34 mouse cellular contexts compared by ENCODE assay signal in genomic region chr1:162886138-162886816, GRCm38 (mm10). TPM values are rescaled to one million over a fixed set of nuclear protein-coding genes. Genes with fewer than 3 reads are reported as not detected.
DNase-seq lines count a peak whose midpoint lies in the region; TF ChIP-seq lines count a peak whose summit lies in the region.
"Had no signal": no experiment of that assay in that cellular context is flagged by ENCODE, and none has a peak within 500 bp of the region (broad histone marks: within the 10 kb centered on the region; RNA-seq: fewer than 3 reads in every experiment).

No protein-coding gene starts in this region.

- H3K9me3 ChIP-seq in CH12.LX (replicated peaks; ENCODE audit: low read length) = no peaks in the 10 kb centered on the region
- H3K9me3 ChIP-seq: embryonic facial prominence, embryonic 10.5 days; forebrain, embryonic 15.5 days; liver, embryonic 13.5 days; neural tube, embryonic 12.5 days had no signal

- H3K27ac ChIP-seq in layer of hippocampus, adult 2 months = no peak overlapping the region
- no peak overlapping the region for H3K27ac ChIP-seq in CH12.LX (ENCODE audit: insufficient read depth, low read depth)
- H3K27ac ChIP-seq: embryonic facial prominence, embryonic 10.5 days; forebrain, embryonic 15.5 days; liver, embryonic 13.5 days; neural tube, embryonic 12.5 days had no signal

- no peak for TF ChIP-seq POLR2A in CH12.LX (IDR thresholded peaks at IDR 0.05; ENCODE audit: low read depth, low read length)

- no peaks in the 10 kb centered on the region for H3K79me2 ChIP-seq in CH12.LX (replicated peaks; ENCODE audit: control insufficient read depth, extremely low read depth, insufficient read depth, poor library complexity, severe bottlenecking)

- H3K4me3 ChIP-seq in layer of hippocampus, adult 2 months = no peak overlapping the region
- H3K4me3 ChIP-seq in CH12.LX (replicated peaks in 1 of 3; ENCODE audit: low read depth in 2 of 3, low read length in 2 of 3, poor library complexity in 1 of 3) = no peak overlapping the region
- H3K4me3 ChIP-seq: embryonic facial prominence, embryonic 10.5 days; forebrain, embryonic 15.5 days; liver, embryonic 13.5 days; megakaryocyte, embryonic 14.5 days; neural tube, embryonic 12.5 days had no signal

- no peaks in the 10 kb centered on the region for H3K4me1 ChIP-seq in CH12.LX (ENCODE audit: control insufficient read depth in 1 of 2, insufficient read depth in 2 of 2)
- H3K4me1 ChIP-seq: embryonic facial prominence, embryonic 10.5 days; forebrain, embryonic 15.5 days; liver, embryonic 13.5 days; megakaryocyte, embryonic 14.5 days; neural tube, embryonic 12.5 days had no signal

- no peak for TF ChIP-seq EP300 in CH12.LX (IDR thresholded peaks at IDR 0.05; ENCODE audit: low read length)

- in situ Hi-C loops in CH12.LX (cut with MboI; ENCODE audit: low pct_ligation_motif_present, low pct_unique_long_range_greater_than_20kb, low sequenced_read_pairs) = no loop called here

- no peak for TF ChIP-seq RAD21 in CH12.LX (IDR thresholded peaks at IDR 0.05; ENCODE audit: low read depth, low read length)

- TF ChIP-seq CTCF in layer of hippocampus, adult 2 months (conservative IDR thresholded peaks at IDR 0.05) = 0 out of 2 replicates have a peak, but pooled peaks have one; percentile 5
- no peak for TF ChIP-seq CTCF in CH12.LX (conservative IDR thresholded peaks at IDR 0.05 in 1 of 2, IDR thresholded peaks at IDR 0.05 in 1 of 2; ENCODE audit: low read depth in 2 of 2, low read length in 2 of 2)

- H3K9ac ChIP-seq in CH12.LX (ENCODE audit: insufficient read depth, low read depth) = no peak overlapping the region
- H3K9ac ChIP-seq: forebrain, embryonic 15.5 days; liver, embryonic 13.5 days; neural tube, embryonic 12.5 days had no signal

- no peaks in the 10 kb centered on the region for H3K36me3 ChIP-seq in CH12.LX (replicated peaks in 1 of 2; ENCODE audit: control insufficient read depth in 1 of 2, insufficient read depth in 1 of 2, low read length in 1 of 2)
- H3K36me3 ChIP-seq: embryonic facial prominence, embryonic 10.5 days; forebrain, embryonic 15.5 days; liver, embryonic 13.5 days; neural tube, embryonic 12.5 days had no signal

- 37% methylated on average over 11 of the region's 11 CpGs for WGBS in large intestine, adult 2 months

- DNase-seq in layer of hippocampus, adult 2 months (ENCODE audit: low spot score in 2 of 2) = no peak
- DNase-seq in layer of hippocampus, postnatal 14 days (ENCODE audit: low spot score in 2 of 2) = no peak
- DNase-seq in CH12.LX (ENCODE audit: extremely low read depth) (no peak), R1 (ENCODE audit: low read depth, low spot score) (peak; percentile 10)
- DNase-seq in large intestine, adult 2 months (ENCODE audit: low read depth, low spot score) = peak; percentile 56
- no peak for DNase-seq in cerebellum, adult 8-10 months
- no peak for DNase-seq in adrenal gland, postnatal 36 days
- no peak for DNase-seq in c-Kit-positive CD71-positive TER-119-positive erythroid progenitor cells, embryonic 14.5 days (ENCODE audit: low spot score)
- DNase-seq: adrenal gland, postnatal 14 days; cerebellum, postnatal 10 days; gastrocnemius, postnatal 14 days; heart, adult 11 months; kidney, adult 9 months; liver, embryonic 13.5 days; lung, postnatal 14 days; midbrain, embryonic 14.5 days; retina, postnatal 1 day; right cerebral cortex, postnatal 25 days; thymus, adult 18-20 months; thymus, postnatal 4 days had no signal

- peak overlapping the region; percentile 56; the same call in 1 of the 2 replicates for H3K4me2 ChIP-seq in CH12.LX (ENCODE audit: insufficient read depth, low read depth, poor library complexity, severe bottlenecking)
- H3K4me2 ChIP-seq: forebrain, embryonic 15.5 days; heart, embryonic 11.5 days; liver, embryonic 13.5 days; neural tube, embryonic 12.5 days had no signal

- H3K27me3 ChIP-seq in CH12.LX (replicated peaks) = no peaks in the 10 kb centered on the region
- H3K27me3 ChIP-seq: forebrain, embryonic 15.5 days; liver, embryonic 13.5 days; megakaryocyte, embryonic 14.5 days; neural tube, embryonic 12.5 days had no signal

- dilution Hi-C loops in CH12.LX (cut with MboI; ENCODE audit: extremely low pct_ligation_motif_present, extremely low pct_unique_long_range_greater_than_20kb, low sequenced_read_pairs) = no loop called here

TF ChIP-seq in CH12.LX, 34 proteins besides CTCF, POLR2A, EP300 and RAD21:
- TF ChIP-seq SIN3A (IDR thresholded peaks at IDR 0.05; ENCODE audit: low read length) (no peak), MAFK (IDR thresholded peaks at IDR 0.05; ENCODE audit: insufficient replicate concordance, low read length) (no peak), JUND (conservative IDR thresholded peaks at IDR 0.05; ENCODE audit: low read depth, low read length) (no peak), ELF1 (IDR thresholded peaks at IDR 0.05; ENCODE audit: low read depth, low read length) (no peak), ZC3H11A (IDR thresholded peaks at IDR 0.05; ENCODE audit: low read depth, low read length) (no peak), PAX5 (IDR thresholded peaks at IDR 0.05; ENCODE audit: low read length) (no peak), HCFC1 (IDR thresholded peaks at IDR 0.05; ENCODE audit: low read depth, low read length) (no peak), GABPA (IDR thresholded peaks at IDR 0.05; ENCODE audit: insufficient replicate concordance, low read depth, low read length) (no peak), ZNF384 (IDR thresholded peaks at IDR 0.05; ENCODE audit: low read depth, low read length) (no peak), MAX (IDR thresholded peaks at IDR 0.05; ENCODE audit: low read length) (no peak), IRF4 (IDR thresholded peaks at IDR 0.05; ENCODE audit: low read depth, low read length) (no peak), POLR2AphosphoS2 (IDR thresholded peaks at IDR 0.05; ENCODE audit: low read depth, low read length) (no peak), ETS1 (conservative IDR thresholded peaks at IDR 0.05; ENCODE audit: low read depth, low read length) (no peak), MAZ (IDR thresholded peaks at IDR 0.05; ENCODE audit: low read depth, low read length) (no peak), USF2 (conservative IDR thresholded peaks at IDR 0.05; ENCODE audit: low read depth, low read length) (no peak), ZKSCAN1 (IDR thresholded peaks at IDR 0.05; ENCODE audit: borderline replicate concordance, low read depth, low read length) (no peak)

RNA-seq across cellular contexts. Expression of gene Fmo2, which starts 12.2 kb away (rescaled TPM):
- 1 to 10 TPM; 2.4 to 2.7 TPM for total RNA-seq in layer of hippocampus, adult 2 months (2021)
- 1 to 10 TPM; 1.2 to 1.7 TPM for total RNA-seq in layer of hippocampus, postnatal 14 days (2021)
- total RNA-seq in CH12.LX (2012; rRNA removed) (not detected in 2 replicates), CH12.LX (2014; rRNA removed) (not detected in 2 replicates)
- not detected in 2 replicates for polyA plus RNA-seq in CH12.LX (2012; ENCODE audit: insufficient read length, low read depth)
- 4.9 and 6.3 TPM in 2 replicates for polyA plus RNA-seq in large intestine, adult 2 months (2012; rRNA removed)
- 10 to 100 TPM; 40.5 to 47.1 TPM for total RNA-seq in adrenal gland, postnatal 36 days (2021)
- total RNA-seq: hematopoietic stem cell, adult 5-6 weeks; MEL had no signal
- polyA plus RNA-seq: embryonic facial prominence, embryonic 10.5 days; midbrain, embryonic 14.5 days had no signal

RNA-seq across cellular contexts. Expression of gene Fmo1, which starts 19.9 kb away (rescaled TPM):
- total RNA-seq in layer of hippocampus, adult 2 months (2021) = 10 to 100 TPM in 1 of 2 experiments, 1 to 10 TPM in 1; 7.5 to 13.5 TPM
- total RNA-seq in layer of hippocampus, postnatal 14 days (2021) = 10 to 100 TPM; 21.6 to 23.1 TPM
- total RNA-seq in CH12.LX (2012; rRNA removed) = not detected in 2 replicates
- not detected in 2 replicates for total RNA-seq in CH12.LX (2014; rRNA removed)
- not detected in 2 replicates for polyA plus RNA-seq in CH12.LX (2012; ENCODE audit: insufficient read length, low read depth)
- polyA plus RNA-seq in large intestine, adult 2 months (2012; rRNA removed) = 2.5 and 5.2 TPM in 2 replicates
- 100 to 1,000 TPM; 158 to 352 TPM for total RNA-seq in adrenal gland, postnatal 36 days (2021)

RNA-seq across cellular contexts. Expression of gene Fmo6, which starts 51.0 kb away (rescaled TPM):
- total RNA-seq in layer of hippocampus, adult 2 months (2021) = not detected
- total RNA-seq in layer of hippocampus, postnatal 14 days (2021) = not detected
- not detected in 2 replicates for total RNA-seq in CH12.LX (2012; rRNA removed)
- not detected in 2 replicates for total RNA-seq in CH12.LX (2014; rRNA removed)
- not detected in 2 replicates for polyA plus RNA-seq in CH12.LX (2012; ENCODE audit: insufficient read length, low read depth)
- not detected in 2 replicates for polyA plus RNA-seq in large intestine, adult 2 months (2012; rRNA removed)
- total RNA-seq in adrenal gland, postnatal 36 days (2021) = not detected
- total RNA-seq: adrenal gland, postnatal 14 days; gastrocnemius, postnatal 14 days; hematopoietic stem cell, adult 5-6 weeks; layer of hippocampus, postnatal 25 days; MEL had no signal
- polyA plus RNA-seq: brain, embryonic 14.5 days; cortical plate, adult 2 months; embryonic facial prominence, embryonic 10.5 days; forebrain, embryonic 15.5 days; heart, embryonic 11.5 days; heart, postnatal 0 days; hindbrain, embryonic 16.5 days; limb, embryonic 11.5 days; liver, embryonic 13.5 days; midbrain, embryonic 14.5 days; neural tube, embryonic 12.5 days; spleen, adult 2 months had no signal

Comparison
In these comparisons a context has a peak if more than half of its experiments do, and no peak if none do; other contexts are left out.
1. DNase-seq: peak in R1 (single experiment) and large intestine, adult 2 months (single experiment); none in layer of hippocampus, adult 2 months (0 of 2), layer of hippocampus, postnatal 14 days (0 of 2), CH12.LX (single experiment), cerebellum, adult 8-10 months (single experiment), adrenal gland, postnatal 36 days (0 of 2) and c-Kit-positive CD71-positive TER-119-positive erythroid progenitor cells, embryonic 14.5 days (single experiment).
2. RNA of gene Fmo2, which starts 12.2 kb away (total RNA-seq): 40.5 to 47.1 TPM in adrenal gland, postnatal 36 days; 2.4 to 2.7 TPM in layer of hippocampus, adult 2 months, 1.2 to 1.7 TPM in layer of hippocampus, postnatal 14 days and not detected in CH12.LX; every median in the first group is over 10 times any median in the second.
3. RNA of gene Fmo1, which starts 19.9 kb away (total RNA-seq): 158 to 352 TPM in adrenal gland, postnatal 36 days, 21.6 to 23.1 TPM in layer of hippocampus, postnatal 14 days and 7.5 to 13.5 TPM in layer of hippocampus, adult 2 months; not detected in CH12.LX; every median in the first group is over 4 times any median in the second.